ENCODE assay signal across 21 mouse cellular contexts in genomic region chr14:62733666-62734065, GRCm38 (mm10).
"Had no signal": no experiment of that assay in that cellular context is flagged by ENCODE, and none has a peak within 500 bp of the region (broad histone marks: within the 10 kb centered on the region; RNA-seq: fewer than 3 reads in every experiment).

No protein-coding gene starts in this region.

- H3K9me3 ChIP-seq: lung, embryonic 15.5 days; megakaryocyte, embryonic 14.5 days; midbrain, embryonic 13.5 days; midbrain, embryonic 15.5 days; neural tube, embryonic 13.5 days; neural tube, embryonic 15.5 days had no signal

- H3K36me3 ChIP-seq: midbrain, embryonic 15.5 days had no signal

- H3K27me3 ChIP-seq: lung, embryonic 15.5 days; megakaryocyte, embryonic 14.5 days; midbrain, embryonic 13.5 days; midbrain, embryonic 15.5 days; neural tube, embryonic 13.5 days; neural tube, embryonic 15.5 days had no signal

- ATAC-seq: liver, postnatal 0 days; lung, postnatal 0 days; midbrain, embryonic 13.5 days; midbrain, embryonic 15.5 days had no signal

- H3K9ac ChIP-seq: liver, postnatal 0 days; lung, embryonic 15.5 days; midbrain, embryonic 13.5 days; midbrain, embryonic 15.5 days; neural tube, embryonic 13.5 days; neural tube, embryonic 15.5 days had no signal

- H3K4me1 ChIP-seq: lung, embryonic 15.5 days; midbrain, embryonic 13.5 days; midbrain, embryonic 15.5 days; neural tube, embryonic 13.5 days; neural tube, embryonic 15.5 days had no signal

- H3K4me2 ChIP-seq: lung, embryonic 15.5 days; midbrain, embryonic 11.5 days; midbrain, embryonic 13.5 days; midbrain, embryonic 15.5 days; neural tube, embryonic 13.5 days; neural tube, embryonic 15.5 days had no signal

- DNase-seq: liver, postnatal 0 days; lung, adult 2 months; lung, postnatal 14 days; lung, postnatal 36 days; retina, postnatal 1 day; right cerebral cortex, adult 18-20 months; right cerebral cortex, postnatal 25 days; right cerebral cortex, postnatal 4 days; spleen, adult 18-20 months; thymus, adult 18-20 months; thymus, postnatal 14 days; thymus, postnatal 36 days had no signal

- H3K4me3 ChIP-seq: lung, embryonic 15.5 days; megakaryocyte, embryonic 14.5 days; midbrain, embryonic 13.5 days; midbrain, embryonic 15.5 days; neural tube, embryonic 13.5 days; neural tube, embryonic 15.5 days had no signal

- H3K27ac ChIP-seq: lung, embryonic 15.5 days; macrophage; midbrain, embryonic 13.5 days; midbrain, embryonic 15.5 days; neural tube, embryonic 13.5 days; neural tube, embryonic 15.5 days had no signal
